Mouse (Mus musculus) stomach, postnatal 0 days (tissue): Measurements from ENCODE around the gene Atp6v1e1.

ENCODE experiments used
- CTCF ChIP-seq: IDR thresholded peaks from 2 replicates; pipeline ENCODE4 v1.5.1; 2016; ENCODE audit warnings: antibody characterized with exemption, low read depth, mild to moderate bottlenecking, moderate library complexity
- EP300 ChIP-seq: optimal IDR thresholded peaks from 2 replicates; pipeline ENCODE3; 2016; ENCODE audit warnings: antibody characterized with exemption

GRCm38 (mm10) chr6:120773763-120774162, 48.8 kb downstream of the Atp6v1e1 start:
- TF ChIP-seq EP300: no peak
- no peak for TF ChIP-seq CTCF
